Mouse (Mus musculus): ENCODE data around the gene C1qtnf1.

DNA sequence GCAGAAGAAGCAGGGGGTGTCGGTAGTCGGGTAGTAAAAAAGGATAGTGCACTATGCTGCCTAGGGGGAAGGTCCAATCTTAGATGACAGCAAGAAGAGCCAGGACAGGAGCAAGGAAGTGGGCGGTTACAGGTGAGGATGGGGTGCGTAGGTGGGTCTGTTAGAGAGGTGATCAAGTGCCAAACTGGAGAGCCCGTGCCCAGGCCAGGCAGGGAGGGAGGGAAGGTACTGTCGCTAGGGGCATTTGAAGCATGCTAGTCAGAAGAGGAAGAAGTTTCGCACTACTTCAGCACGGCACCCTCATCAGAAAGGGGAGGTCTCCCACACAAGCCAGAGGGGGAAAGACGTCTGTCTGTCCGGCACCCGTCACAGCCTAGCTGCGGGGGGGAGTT, 9.6 kb upstream of the C1qtnf1 start:
- TF ChIP-seq POLR2A (IDR thresholded peaks at IDR 0.05; ENCODE audit: low read depth, low read length) (no peak), CTCF (IDR thresholded peaks at IDR 0.05; ENCODE audit: extremely low read depth, insufficient read depth, insufficient read length, insufficient replicate concordance) (no peak)

Measured in spleen, adult 2 months (tissue).